Mouse (Mus musculus) liver, adult 2 months (tissue): ENCODE measurements at regions not wholly inside any gene's neighbourhood (a gene's known extent, or its start where the extent isn't known, plus 50 kb on each side); places are given as distances from the start of the nearest gene placed in this dataset.

Experiments
- DNase-seq: peaks from one replicate; pipeline ENCODE4 v3.0.0-alpha.2; 2011; ENCODE audit warnings: low read depth, low spot score; ENCODE audit errors: extremely low read depth
- H3K27ac ChIP-seq: fragments of 200-500 bp; replicated peaks from 2 replicates; pipeline ENCODE4 v1.5.1; 2012; ENCODE audit warnings: low read depth, mild to moderate bottlenecking, control low read depth, inconsistent platforms, low read length; ENCODE audit not compliant: insufficient read depth
- H3K27me3 ChIP-seq: fragments of 200-500 bp; 2 replicates; pipeline ENCODE4 v1.6.1; 2012; ENCODE audit warnings: mild to moderate bottlenecking, moderate library complexity, low read length, inconsistent platforms; ENCODE audit not compliant: control insufficient read depth, insufficient read depth
- H3K36me3 ChIP-seq: fragments of 200-500 bp; 2 replicates; pipeline ENCODE4 v1.6.1; 2012; ENCODE audit warnings: low read length, inconsistent platforms; ENCODE audit not compliant: control insufficient read depth, insufficient read depth
- H3K4me1 ChIP-seq: fragments of 200-500 bp; 2 replicates; pipeline ENCODE4 v1.6.1; 2011; ENCODE audit warnings: low read length; ENCODE audit not compliant: control insufficient read depth, insufficient read depth
- H3K4me3 ChIP-seq: fragments of 200-500 bp; 2 replicates; pipeline ENCODE4 v1.5.1; 2011; ENCODE audit warnings: low read depth, mild to moderate bottlenecking, control low read depth, low read length, moderate library complexity; ENCODE audit not compliant: insufficient read depth
- H3K79me2 ChIP-seq: fragments of 200-500 bp; 2 replicates; pipeline ENCODE4 v1.6.1; 2012; ENCODE audit warnings: inconsistent platforms, mild to moderate bottlenecking, low read length, moderate library complexity; ENCODE audit not compliant: control insufficient read depth, insufficient read depth
- H3K9ac ChIP-seq: fragments of 200-500 bp; 2 replicates; pipeline ENCODE4 v1.6.1; 2012; ENCODE audit warnings: low read depth, mild to moderate bottlenecking, control low read depth, inconsistent platforms, low read length
- CTCF ChIP-seq: fragments of 200-500 bp; IDR thresholded peaks from 2 replicates; pipeline ENCODE4 v1.5.1; 2011; ENCODE audit warnings: low read depth, low read length, control low read depth
- POLR2A ChIP-seq: fragments of 200-500 bp; IDR thresholded peaks from 2 replicates; pipeline ENCODE4 v1.6.1; 2011; ENCODE audit warnings: low read length, control low read depth; ENCODE audit not compliant: insufficient read depth; ENCODE audit errors: extremely low read depth
- WGBS: fragments of 180-500 bp; shearing (Covaris S2); methylation state at CpG from one replicate; pipeline ENCODE4 v1.1.7; 2018; 5-methylcytosine and 5-hydroxymethylcytosine counted together

DNA sequence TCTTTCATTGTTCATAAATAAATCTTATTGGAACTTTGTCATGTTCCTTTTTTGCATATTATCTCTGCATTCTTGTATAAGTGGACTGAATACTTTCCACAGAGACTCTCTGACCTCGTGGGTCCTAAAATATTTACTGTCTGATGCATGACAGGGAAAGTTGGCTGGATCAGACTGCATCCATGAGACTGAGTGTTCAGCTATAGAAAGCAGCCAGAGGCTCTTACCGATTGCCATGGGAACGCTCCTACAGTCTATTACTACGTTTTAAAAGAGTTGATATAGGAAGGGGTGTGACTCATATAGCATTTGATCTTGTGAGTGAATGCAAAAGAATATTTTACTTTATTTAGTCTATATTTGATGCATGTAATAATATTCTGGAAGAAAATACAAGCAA lies 77.6 kb upstream of the Lgalsl start:
- no peaks in the 10 kb centered on the region for H3K27me3 ChIP-seq
- H3K4me3 ChIP-seq = no peak overlapping the region
- no peak for DNase-seq
- no peak overlapping the region for H3K27ac ChIP-seq
- 73% methylated on average over 4 of the region's 4 CpGs for WGBS
- no peaks in the 10 kb centered on the region for H3K4me1 ChIP-seq
- H3K36me3 ChIP-seq = no peaks in the 10 kb centered on the region
- no peaks in the 10 kb centered on the region for H3K79me2 ChIP-seq
- TF ChIP-seq CTCF (no peak), POLR2A (no peak)
- no peak overlapping the region for H3K9ac ChIP-seq

- Histone ChIP-seq H3K9ac (no peak overlapping the region), H3K27ac (no peak overlapping the region), H3K27me3 (no peaks in the 10 kb centered on the region), H3K4me3 (no peak overlapping the region), H3K36me3 (no peaks in the 10 kb centered on the region), H3K4me1 (peaks cover 4% of the 10 kb centered on the region), H3K79me2 (no peaks in the 10 kb centered on the region)
- no peak for TF ChIP-seq POLR2A
- no peak for TF ChIP-seq CTCF
- WGBS = 88% methylated on average over 2 of the region's 2 CpGs
- DNase-seq = no peak
These were observed 82.2 kb upstream of the Lgalsl start for GRCm38 (mm10) chr11:20913042-20913441.

GRCm38 (mm10) chr11:20913598-20914296 lies 82.9 kb upstream of the Lgalsl start:
- WGBS = 23% methylated on average over 8 of the region's 8 CpGs
- no peak overlapping the region for H3K27ac ChIP-seq
- no peak overlapping the region for H3K9ac ChIP-seq
- H3K4me1 ChIP-seq = peaks cover 4% of the 10 kb centered on the region
- no peaks in the 10 kb centered on the region for H3K27me3 ChIP-seq
- H3K4me3 ChIP-seq = no peak overlapping the region
- TF ChIP-seq CTCF (peak; percentile 90), POLR2A (no peak)
- no peaks in the 10 kb centered on the region for H3K79me2 ChIP-seq
- H3K36me3 ChIP-seq = no peaks in the 10 kb centered on the region
- DNase-seq = peak; percentile 58

- peaks cover 4% of the 10 kb centered on the region for H3K4me1 ChIP-seq
These were observed 83.6 kb upstream of the Lgalsl start for GRCm38 (mm10) chr11:20914297-20914997.

GRCm38 (mm10) chr11:20915182-20915602 lies 84.3 kb upstream of the Lgalsl start:
- H3K36me3 ChIP-seq = no peaks in the 10 kb centered on the region
- no peak overlapping the region for H3K9ac ChIP-seq
- no peak for TF ChIP-seq CTCF
- TF ChIP-seq POLR2A = no peak
- H3K27me3 ChIP-seq = no peaks in the 10 kb centered on the region
- WGBS = 65% methylated on average over 8 of the region's 8 CpGs
- H3K4me3 ChIP-seq = no peak overlapping the region
- no peaks in the 10 kb centered on the region for H3K79me2 ChIP-seq
- DNase-seq = peak; percentile 40
- H3K27ac ChIP-seq = no peak overlapping the region; the same call in 1 of the 2 replicates
- peaks cover 4% of the 10 kb centered on the region for H3K4me1 ChIP-seq

More at GRCm38 (mm10) chr11:20914297-20914997, 83.6 kb upstream of the Lgalsl start:
- Histone ChIP-seq H3K27ac (peak overlapping the region; percentile 52), H3K27me3 (no peaks in the 10 kb centered on the region), H3K79me2 (no peaks in the 10 kb centered on the region), H3K9ac (no peak overlapping the region), H3K36me3 (no peaks in the 10 kb centered on the region), H3K4me3 (no peak overlapping the region)
- no peak for DNase-seq
- WGBS = 63% methylated on average over 12 of the region's 12 CpGs
- TF ChIP-seq CTCF (no peak), POLR2A (no peak)
